Mouse (Mus musculus): Measurements from ENCODE around the gene Gm20831.
"Not testable (repeated sequence)": the region's sequence is repeated elsewhere in the genome, so short reads cannot be mapped to it uniquely, and the experiment has no call there.

The Gm20831 gene

GRCm38 (mm10) chrY:17874441-17874840 lies at the start of gene Gm20831, which contains the start of gene Gm20772:
Gm20831 (plus strand) TSS chrY:17874741.
Gm20772 (plus strand) TSS chrY:17874741.
- not testable (repeated sequence) for DNase-seq (ENCODE audit: low spot score in 2 of 2)

DNA sequence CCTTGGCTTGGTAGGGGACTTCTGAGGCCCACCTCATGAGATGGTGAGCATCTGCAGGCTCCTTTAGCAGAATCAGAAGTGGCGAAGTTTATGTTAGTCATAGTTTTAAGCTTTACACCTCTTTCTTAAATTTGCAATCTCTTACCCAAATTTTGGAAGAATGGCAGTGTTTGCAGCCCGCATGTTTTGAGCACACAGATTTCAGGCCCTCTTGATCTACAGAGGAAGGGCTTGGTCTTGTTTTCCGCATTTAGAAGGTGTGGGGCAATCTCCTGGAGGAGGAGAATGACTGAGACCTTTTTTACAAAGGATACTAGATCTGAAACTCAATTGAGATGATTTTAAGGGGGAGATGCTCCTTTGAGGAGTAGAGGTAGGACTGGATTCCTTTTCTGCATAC lies 28.4 kb upstream of the Gm20831 start, which contains the start of gene Gm21904:
TSS of gene Gm21904 (minus strand) at position 101 of the 400 bp plus-strand sequence.
- DNase-seq (ENCODE audit: low spot score in 2 of 2) = not testable (repeated sequence)

- DNase-seq (ENCODE audit: low spot score in 2 of 2) = not testable (repeated sequence)
These were observed 62.7 kb downstream of the Gm20831 start, which contains the start of gene Srsy for GRCm38 (mm10) chrY:17937230-17937629. Srsy (minus strand) TSS chrY:17937330.
